Mouse (Mus musculus) CH12.LX (cell line): ENCODE data around the gene Syce1. TPM values are rescaled to one million over a fixed set of nuclear protein-coding genes. Genes with fewer than 3 reads are reported as not detected.
"Not testable (repeated sequence)": the region's sequence is repeated elsewhere in the genome, so short reads cannot be mapped to it uniquely, and the experiment has no call there.

Experiments used
- DNase-seq: peaks from one replicate; pipeline ENCODE4 v3.0.0-alpha.2; 2013; ENCODE audit errors: extremely low read depth
- H3K27ac ChIP-seq: 2 replicates; pipeline ENCODE4 v1.5.1; 2012; ENCODE audit warnings: low read depth, mild to moderate bottlenecking, control low read depth, moderate library complexity; ENCODE audit not compliant: insufficient read depth
- H3K27me3 ChIP-seq: replicated peaks from 2 replicates; pipeline ENCODE3; 2012; ENCODE audit warnings: inconsistent platforms
- H3K36me3 ChIP-seq, 2 experiments: replicated peaks in 1 of 2; 2 replicates each; pipeline versions ENCODE3 to v1.6.1; 2012; ENCODE audit warnings: inconsistent platforms in 1 of 2, low read length in 1 of 2, mild to moderate bottlenecking in 1 of 2, mixed read lengths in 1 of 2, moderate library complexity in 1 of 2; ENCODE audit not compliant: control insufficient read depth in 1 of 2, insufficient read depth in 1 of 2
- H3K4me1 ChIP-seq, 2 experiments: 2 replicates each; pipeline ENCODE4 v1.6.1; 2012; ENCODE audit warnings: inconsistent platforms in 1 of 2, moderate library complexity in 1 of 2; ENCODE audit not compliant: insufficient read depth in 2 of 2, control insufficient read depth in 1 of 2
- H3K4me2 ChIP-seq: 2 replicates; pipeline ENCODE4 v1.6.1; 2012; ENCODE audit warnings: low read depth, mild to moderate bottlenecking, control low read depth; ENCODE audit not compliant: poor library complexity, insufficient read depth, severe bottlenecking
- H3K4me3 ChIP-seq, 3 experiments: fragments of 150-350 bp in 1 of 3; sonication (generic) in 1 of 3; replicated peaks in 1 of 3; 2 replicates each; pipeline versions ENCODE3 to v1.5.1; 2011 to 2012; ENCODE audit warnings: low read depth in 2 of 3, low read length in 2 of 3, mild to moderate bottlenecking in 2 of 3, moderate library complexity in 2 of 3, control low read depth in 1 of 3, improper control_type of control experiment in 1 of 3, inconsistent platforms in 1 of 3, mixed read lengths in 1 of 3; ENCODE audit not compliant: poor library complexity in 1 of 3
- H3K79me2 ChIP-seq: replicated peaks from 2 replicates; pipeline ENCODE4 v1.6.1; 2012; ENCODE audit warnings: mild to moderate bottlenecking, moderate library complexity; ENCODE audit not compliant: control insufficient read depth, poor library complexity, insufficient read depth, severe bottlenecking; ENCODE audit errors: extremely low read depth
- H3K9ac ChIP-seq: 2 replicates; pipeline ENCODE4 v1.6.1; 2012; ENCODE audit warnings: low read depth, mild to moderate bottlenecking, control low read depth, moderate library complexity; ENCODE audit not compliant: insufficient read depth
- H3K9me3 ChIP-seq: replicated peaks from 2 replicates; pipeline ENCODE3; 2012; ENCODE audit warnings: low read length, inconsistent platforms, mixed read lengths
- CHD2 ChIP-seq: IDR thresholded peaks from 2 replicates; pipeline ENCODE4 v1.6.1; 2011; ENCODE audit warnings: low read length, improper control_type of control experiment
- CTCF ChIP-seq, 2 experiments: IDR thresholded peaks in 1 of 2; conservative IDR thresholded peaks in 1 of 2; 2 replicates each; pipeline ENCODE4 v1.5.1; 2011 to 2012; ENCODE audit warnings: low read depth in 2 of 2, low read length in 2 of 2, improper control_type of control experiment in 1 of 2, inconsistent platforms in 1 of 2, mild to moderate bottlenecking in 1 of 2, moderate library complexity in 1 of 2
- HCFC1 ChIP-seq: IDR thresholded peaks from 2 replicates; pipeline ENCODE4 v1.6.1; 2012; ENCODE audit warnings: low read depth, mild to moderate bottlenecking, inconsistent platforms, low read length, improper control_type of control experiment
- IRF4 ChIP-seq: IDR thresholded peaks from 2 replicates; pipeline ENCODE4 v1.6.1; 2014; ENCODE audit warnings: low read depth, mild to moderate bottlenecking, inconsistent platforms, low read length, improper control_type of control experiment
- JUND ChIP-seq: conservative IDR thresholded peaks from 2 replicates; pipeline ENCODE4 v1.6.1; 2011; ENCODE audit warnings: low read depth, low read length, improper control_type of control experiment
- MAX ChIP-seq: IDR thresholded peaks from 2 replicates; pipeline ENCODE4 v1.6.1; 2011; ENCODE audit warnings: low read length, improper control_type of control experiment
- NELFE ChIP-seq: IDR thresholded peaks from 2 replicates; pipeline ENCODE4 v1.6.1; 2011; ENCODE audit warnings: low read depth, low read length, improper control_type of control experiment
- PAX5 ChIP-seq: IDR thresholded peaks from 2 replicates; pipeline ENCODE4 v1.6.1; 2012; ENCODE audit warnings: low read length, inconsistent platforms, mixed read lengths
- POLR2AphosphoS2 ChIP-seq: IDR thresholded peaks from 2 replicates; pipeline ENCODE4 v1.6.1; 2011; ENCODE audit warnings: low read depth, low read length, improper control_type of control experiment
- RAD21 ChIP-seq: IDR thresholded peaks from 2 replicates; pipeline ENCODE4 v1.6.1; 2011; ENCODE audit warnings: low read depth, mild to moderate bottlenecking, low read length, improper control_type of control experiment, moderate library complexity
- RCOR1 ChIP-seq: conservative IDR thresholded peaks from 2 replicates; pipeline ENCODE4 v1.6.1; 2012; ENCODE audit warnings: low read depth, mild to moderate bottlenecking, inconsistent platforms, low read length, improper control_type of control experiment
- SIN3A ChIP-seq: IDR thresholded peaks from 2 replicates; pipeline ENCODE4 v1.6.1; 2012; ENCODE audit warnings: low read length, improper control_type of control experiment, inconsistent platforms
- ZMIZ1 ChIP-seq: IDR thresholded peaks from 2 replicates; pipeline ENCODE4 v1.6.1; 2012; ENCODE audit warnings: low read depth, mild to moderate bottlenecking, inconsistent platforms, low read length, improper control_type of control experiment
- dilution Hi-C: fragments of 300-500 bp; cut with MboI; formaldehyde crosslinking; loops from 2 replicates; pipeline ENCODE4 v1.14.3; 2020; ENCODE audit warnings: low sequenced_read_pairs; ENCODE audit not compliant: extremely low pct_unique_long_range_greater_than_20kb, extremely low pct_ligation_motif_present
- in situ Hi-C: fragments of 300-500 bp; cut with MboI; formaldehyde crosslinking; loops from 3 replicates; pipeline ENCODE4 v1.14.3; 2019; ENCODE audit warnings: low sequenced_read_pairs, low pct_ligation_motif_present, low pct_unique_long_range_greater_than_20kb, mixed read lengths
- polyA plus RNA-seq: library from polyadenylated mRNA; unstranded; fragments of >175 nt; gene quantifications from 2 replicates; pipeline ENCODE4 v1.2.1, GENCODE M21; 2012; ENCODE audit warnings: low read depth; ENCODE audit not compliant: insufficient read length
- total RNA-seq, 2 experiments: library from RNA; depleted of rRNA; stranded (reverse); fragments of 300-350 nt in 1 of 2; fragments of >200 nt in 1 of 2; gene quantifications; 2 replicates each; pipeline ENCODE4 v1.2.3; 2012 to 2014

The Syce1 gene
- total and polyA plus RNA-seq, 3 experiments = not detected

GRCm38 (mm10) chr7:140788053-140788435, 392 bp upstream of the Syce1 start:
- no peak overlapping the region for H3K4me2 ChIP-seq
- dilution Hi-C loops = no loop called here
- no peak overlapping the region for H3K4me3 ChIP-seq
- peaks cover 2% of the 10 kb centered on the region for H3K9me3 ChIP-seq
- H3K4me1 ChIP-seq = no peaks in the 10 kb centered on the region
- no peak overlapping the region for H3K9ac ChIP-seq
- no peaks in the 10 kb centered on the region for H3K36me3 ChIP-seq
- H3K79me2 ChIP-seq = no peaks in the 10 kb centered on the region
- in situ Hi-C loops = loop anchor here (25.0 kb wide), 1 partner anchor 601 kb away; no protein-coding TSS in a partner anchor
- TF ChIP-seq PAX5 (no peak), CHD2 (no peak), RCOR1 (no peak)
- DNase-seq = no peak
- H3K27me3 ChIP-seq = peaks cover 55% of the 10 kb centered on the region
- H3K27ac ChIP-seq = no peak overlapping the region

GRCm38 (mm10) chr7:140780548-140780947, 7.1 kb downstream of the Syce1 start:
- Histone ChIP-seq H3K79me2 (no peaks in the 10 kb centered on the region), H3K27me3 (peaks cover 71% of the 10 kb centered on the region)
- no peak for TF ChIP-seq JUND
- no peak for TF ChIP-seq ZMIZ1
- no peak for TF ChIP-seq POLR2AphosphoS2
- TF ChIP-seq NELFE = no peak
- no peak for TF ChIP-seq HCFC1
- TF ChIP-seq SIN3A = no peak
- no peak for TF ChIP-seq IRF4
- TF ChIP-seq, all 38 proteins: peak for 0
- Histone ChIP-seq H3K36me3 (no peaks in the 10 kb centered on the region), H3K9ac (no peak overlapping the region), H3K9me3 (no peaks in the 10 kb centered on the region), H3K27ac (no peak overlapping the region), H3K4me2 (no peak overlapping the region), H3K4me3 (no peak overlapping the region), H3K4me1 (no peaks in the 10 kb centered on the region)
- in situ Hi-C loops (loop anchor here (25.0 kb wide), 1 partner anchor 593 kb away; no protein-coding TSS in a partner anchor), dilution Hi-C loops (no loop called here)
- no peak for DNase-seq

- peak; percentile 24 for DNase-seq
- H3K9ac ChIP-seq = no peak overlapping the region
- H3K4me3 ChIP-seq = no peak overlapping the region
- H3K4me1 ChIP-seq = no peaks in the 10 kb centered on the region; a peak in 1 of 4 replicates
- H3K36me3 ChIP-seq = no peaks in the 10 kb centered on the region
- peak overlapping the region; percentile 39; the same call in 1 of the 2 replicates for H3K4me2 ChIP-seq
- no peak overlapping the region for H3K27ac ChIP-seq
- H3K9me3 ChIP-seq = no peaks in the 10 kb centered on the region
- dilution Hi-C loops = no loop called here
- peak in 1 of 2 experiments; percentile 58; a peak in 2 of 4 replicates for TF ChIP-seq CTCF (conservative IDR thresholded peaks at IDR 0.05 in 1 of 2, IDR thresholded peaks at IDR 0.05 in 1 of 2; ENCODE audit: low read depth in 2 of 2, low read length in 2 of 2)
- no peak for TF ChIP-seq CHD2
- no peak for TF ChIP-seq MAX
- TF ChIP-seq RAD21 = peak; percentile 42
- peaks cover 91% of the 10 kb centered on the region for H3K27me3 ChIP-seq
- no peaks in the 10 kb centered on the region for H3K79me2 ChIP-seq
- in situ Hi-C loops = no loop called here
These were observed 21.5 kb downstream of the Syce1 start for GRCm38 (mm10) chr7:140765888-140766739.

GRCm38 (mm10) chr7:140765391-140765790, 22.3 kb downstream of the Syce1 start:
- H3K27me3 ChIP-seq = peaks cover 90% of the 10 kb centered on the region
- in situ Hi-C loops, dilution Hi-C loops, H3K79me2 ChIP-seq, DNase-seq, H3K9ac ChIP-seq, H3K4me1 ChIP-seq, H3K4me2 ChIP-seq, H3K9me3 ChIP-seq, H3K27ac ChIP-seq, H3K36me3 ChIP-seq, H3K4me3 ChIP-seq: not testable (repeated sequence)
